16 mouse cellular contexts compared by ENCODE assay signal in genomic region chr5:24299845-24300589, GRCm38 (mm10). TPM values are rescaled to one million over a fixed set of nuclear protein-coding genes. Genes with fewer than 3 reads are reported as not detected.
DNase-seq lines count a peak whose midpoint lies in the region; ATAC-seq and TF ChIP-seq lines count a peak whose summit lies in the region.
"Had no signal": no experiment of that assay in that cellular context is flagged by ENCODE, and none has a peak within 500 bp of the region (broad histone marks: within the 10 kb centered on the region; RNA-seq: fewer than 3 reads in every experiment).

No protein-coding gene starts in this region.

- no peak for TF ChIP-seq EP300 in lung, postnatal 0 days (IDR thresholded peaks at IDR 0.05)

- no peaks in the 10 kb centered on the region for H3K4me1 ChIP-seq in lung, embryonic 14.5 days (ENCODE audit: insufficient read depth)
- no peaks in the 10 kb centered on the region for H3K4me1 ChIP-seq in lung, postnatal 0 days (ENCODE audit: insufficient read depth, low read depth, low read length)
- H3K4me1 ChIP-seq in heart, embryonic 14.5 days (ENCODE audit: control insufficient read depth in 2 of 2, insufficient read depth in 2 of 2, low read length in 2 of 2): peaks cover 2 to 11% of the 10 kb centered on the region in 2 experiments; a peak in 3 of 4 replicates
- H3K4me1 ChIP-seq: lung, embryonic 15.5 days had no signal

- H3K9ac ChIP-seq in lung, embryonic 14.5 days: no peak overlapping the region
- no peak overlapping the region for H3K9ac ChIP-seq in lung, postnatal 0 days (replicated peaks; ENCODE audit: low read depth)
- H3K9ac ChIP-seq in heart, embryonic 14.5 days (ENCODE audit: low read length): no peak overlapping the region
- H3K9ac ChIP-seq: forebrain, postnatal 0 days; lung, embryonic 15.5 days had no signal

- no peak overlapping the region for H3K4me3 ChIP-seq in lung, embryonic 14.5 days (ENCODE audit: low read depth, low read length)
- H3K4me3 ChIP-seq in lung, postnatal 0 days (ENCODE audit: low read depth, low read length): no peak overlapping the region
- H3K4me3 ChIP-seq in heart, embryonic 14.5 days (ENCODE audit: control insufficient read depth in 1 of 2, insufficient read depth in 1 of 2, low read depth in 1 of 2, low read length in 2 of 2): no peak overlapping the region
- H3K4me3 ChIP-seq: lung, embryonic 15.5 days had no signal

- no peaks in the 10 kb centered on the region for H3K9me3 ChIP-seq in lung, embryonic 14.5 days (ENCODE audit: low read depth, low read length)
- H3K9me3 ChIP-seq in lung, postnatal 0 days (ENCODE audit: low read length): no peaks in the 10 kb centered on the region
- peaks cover 2% of the 10 kb centered on the region for H3K9me3 ChIP-seq in heart, embryonic 14.5 days (ENCODE audit: control insufficient read depth, low read length)
- H3K9me3 ChIP-seq: lung, embryonic 15.5 days had no signal

- no peaks in the 10 kb centered on the region for H3K36me3 ChIP-seq in lung, embryonic 14.5 days (ENCODE audit: insufficient read depth)
- H3K36me3 ChIP-seq in lung, postnatal 0 days (ENCODE audit: insufficient read depth, low read length): no peaks in the 10 kb centered on the region
- H3K36me3 ChIP-seq in heart, embryonic 14.5 days (ENCODE audit: control insufficient read depth, insufficient read depth, low read length): no peaks in the 10 kb centered on the region
- H3K36me3 ChIP-seq: lung, embryonic 15.5 days had no signal

- ATAC-seq in lung, embryonic 14.5 days (ENCODE audit: insufficient read depth): no peak
- no peak for ATAC-seq in lung, postnatal 0 days
- ATAC-seq in heart, embryonic 14.5 days (ENCODE audit: insufficient number of reproducible peaks, insufficient read depth, low FRiP score, low read depth): peak; percentile 72; the same call in 1 of the 2 replicates
- no peak for ATAC-seq in granulocyte monocyte progenitor cell, adult 5-6 weeks (replicated peaks; ENCODE audit: poor library complexity, severe bottlenecking)
- ATAC-seq: forebrain, postnatal 0 days; intestine, embryonic 16.5 days had no signal

- no peak overlapping the region for H3K27ac ChIP-seq in lung, embryonic 14.5 days (ENCODE audit: low read depth)
- H3K27ac ChIP-seq in lung, postnatal 0 days (ENCODE audit: low read length): no peak overlapping the region
- H3K27ac ChIP-seq in heart, embryonic 14.5 days (replicated peaks in 1 of 2; ENCODE audit: control insufficient read depth in 1 of 2, insufficient read depth in 1 of 2, low read depth in 2 of 2, low read length in 2 of 2): peak overlapping the region in 1 of 2 experiments; percentile 41; a peak in 1 of 4 replicates
- H3K27ac ChIP-seq: lung, embryonic 15.5 days had no signal

- WGBS in lung, embryonic 14.5 days: 33% methylated on average over 5 of the region's 5 CpGs
- 37% methylated on average over 5 of the region's 5 CpGs for WGBS in lung, postnatal 0 days
- WGBS in heart, embryonic 14.5 days: 27% methylated on average over 5 of the region's 5 CpGs

- TF ChIP-seq CTCF in lung, embryonic 14.5 days (IDR thresholded peaks at IDR 0.05; ENCODE audit: low read depth): no peak
- no peak for TF ChIP-seq CTCF in lung, postnatal 0 days (IDR thresholded peaks at IDR 0.05)

- DNase-seq in cerebellum, postnatal 10 days: peak; percentile 76 to 79
- DNase-seq in cerebellum, adult 8-10 months: no peak
- DNase-seq in lung, embryonic 14.5 days: peak; percentile 21
- no peak for DNase-seq in lung, postnatal 0 days (ENCODE audit: low spot score)
- DNase-seq in skeletal muscle tissue, adult 2 months (ENCODE audit: low read depth, low spot score): peak; percentile 52
- no peak for DNase-seq in c-Kit-positive CD71-positive TER-119-positive erythroid progenitor cells, embryonic 14.5 days (ENCODE audit: low spot score)
- DNase-seq: cerebellum, adult 2 months; forebrain, postnatal 0 days; kidney, postnatal 14 days; thymus, postnatal 36 days had no signal

- H3K27me3 ChIP-seq in lung, embryonic 14.5 days (ENCODE audit: insufficient read depth, low read length): no peaks in the 10 kb centered on the region
- H3K27me3 ChIP-seq in lung, postnatal 0 days (replicated peaks; ENCODE audit: insufficient read depth, low read length): no peaks in the 10 kb centered on the region
- no peaks in the 10 kb centered on the region for H3K27me3 ChIP-seq in heart, embryonic 14.5 days (ENCODE audit: control insufficient read depth, insufficient read depth, low read length)
- H3K27me3 ChIP-seq: lung, embryonic 15.5 days had no signal

- H3K4me2 ChIP-seq in lung, embryonic 14.5 days: no peak overlapping the region
- no peak overlapping the region for H3K4me2 ChIP-seq in lung, postnatal 0 days (replicated peaks; ENCODE audit: low read depth, low read length)
- H3K4me2 ChIP-seq in heart, embryonic 14.5 days (ENCODE audit: low read length): no peak overlapping the region
- H3K4me2 ChIP-seq: liver, embryonic 11.5 days; lung, embryonic 15.5 days; midbrain, embryonic 11.5 days had no signal

RNA-seq across cellular contexts. Expression of gene Kcnh2, which starts 51.4 kb away (rescaled TPM):
- 3.9 and 5.5 TPM in 2 replicates for polyA plus RNA-seq in lung, embryonic 14.5 days (2014; fragmentation: Nextera tagmentation; extraction: Ambion mirVana)
- polyA plus RNA-seq in lung, postnatal 0 days (2015; fragmentation: Nextera tagmentation; extraction: Ambion mirVana): 5.0 and 5.8 TPM in 2 replicates
- 23.5 and 32.9 TPM in 2 replicates for polyA plus RNA-seq in heart, embryonic 14.5 days (2014; fragmentation: Nextera tagmentation; extraction: Ambion mirVana)
- not detected in 2 replicates for total RNA-seq in granulocyte monocyte progenitor cell, adult 5-6 weeks (2014; fragmentation: Nextera tagmentation)
- total RNA-seq in granulocyte monocyte progenitor cell, adult 5-6 weeks (2017): not detected in 2 replicates

Comparison
In these comparisons a context has a peak if more than half of its experiments do, and no peak if none do; other contexts are left out.
1. DNase-seq: peak in cerebellum, postnatal 10 days (2 of 2), lung, embryonic 14.5 days (single experiment) and skeletal muscle tissue, adult 2 months (single experiment); none in cerebellum, adult 8-10 months (single experiment), lung, postnatal 0 days (single experiment) and c-Kit-positive CD71-positive TER-119-positive erythroid progenitor cells, embryonic 14.5 days (single experiment).